Mouse (Mus musculus): ENCODE data around the gene Zfp553. TPM values are rescaled to one million over a fixed set of nuclear protein-coding genes. Genes with fewer than 3 reads are reported as not detected.

The Zfp553 gene
- polyA plus RNA-seq, 1 experiment = 8.9 TPM

GRCm38 (mm10) chr7:127194011-127194632, 38.7 kb upstream of the Zfp553 start:
- 87% methylated on average over 17 of the region's 17 CpGs for WGBS
- no peak for DNase-seq
- no peak overlapping the region for H3K4me3 ChIP-seq (replicated peaks; ENCODE audit: extremely low read depth, low read depth, low read length)
- H3K4me1 ChIP-seq (ENCODE audit: control insufficient read depth, insufficient read depth, low read length) = peaks cover 9% of the 10 kb centered on the region
- TF ChIP-seq CTCF (IDR thresholded peaks at IDR 0.05; ENCODE audit: insufficient read depth, low read length) (no peak), POLR2A (IDR thresholded peaks at IDR 0.05; ENCODE audit: borderline replicate concordance, extremely low read depth, low read depth, low read length) (no peak)

GRCm38 (mm10) chr7:127194633-127195029, 38.2 kb upstream of the Zfp553 start:
- H3K4me3 ChIP-seq (replicated peaks; ENCODE audit: extremely low read depth, low read depth, low read length) = no peak overlapping the region
- no peak for DNase-seq

GRCm38 (mm10) chr7:127195544-127196295, 37.1 kb upstream of the Zfp553 start, which contains the start of gene Cd2bp2:
Gene Cd2bp2 (minus strand): TSS chr7:127196050.
- under 1% methylated on average over 51 of the region's 51 CpGs for WGBS
- Histone ChIP-seq H3K4me1 (ENCODE audit: control insufficient read depth, insufficient read depth, low read length) (peaks cover 9% of the 10 kb centered on the region), H3K4me3 (replicated peaks; ENCODE audit: extremely low read depth, low read depth, low read length) (peak within 1 kb of the TSS; percentile 82)
- DNase-seq = peak; percentile 92
- TF ChIP-seq CTCF (IDR thresholded peaks at IDR 0.05; ENCODE audit: insufficient read depth, low read length) = no peak
- peak; percentile 52; the same call in 1 of the 2 replicates for TF ChIP-seq POLR2A (IDR thresholded peaks at IDR 0.05; ENCODE audit: borderline replicate concordance, extremely low read depth, low read depth, low read length)

More at GRCm38 (mm10) chr7:127194633-127195029, 38.2 kb upstream of the Zfp553 start:
- TF ChIP-seq CTCF (IDR thresholded peaks at IDR 0.05; ENCODE audit: insufficient read depth, low read length) (no peak), POLR2A (IDR thresholded peaks at IDR 0.05; ENCODE audit: borderline replicate concordance, extremely low read depth, low read depth, low read length) (no peak)
- peaks cover 9% of the 10 kb centered on the region for H3K4me1 ChIP-seq (ENCODE audit: control insufficient read depth, insufficient read depth, low read length)
- 42% methylated on average over 7 of the region's 7 CpGs for WGBS

GRCm38 (mm10) chr7:127196484-127196883, 36.4 kb upstream of the Zfp553 start:
- DNase-seq = no peak
- TF ChIP-seq CTCF (IDR thresholded peaks at IDR 0.05; ENCODE audit: insufficient read depth, low read length) = no peak
- no peak for TF ChIP-seq POLR2A (IDR thresholded peaks at IDR 0.05; ENCODE audit: borderline replicate concordance, extremely low read depth, low read depth, low read length)
- H3K4me3 ChIP-seq (replicated peaks; ENCODE audit: extremely low read depth, low read depth, low read length) = no peak overlapping the region
- H3K4me1 ChIP-seq (ENCODE audit: control insufficient read depth, insufficient read depth, low read length) = peaks cover 9% of the 10 kb centered on the region
- 49% methylated on average over 11 of the region's 11 CpGs for WGBS

GRCm38 (mm10) chr7:127206606-127207005, 26.3 kb upstream of the Zfp553 start:
- whole genome bisulfite sequencing = 37% methylated on average over 2 of the region's 2 CpGs
- Histone ChIP-seq H3K4me1 (ENCODE audit: control insufficient read depth, insufficient read depth, low read length) (peaks cover 4% of the 10 kb centered on the region), H3K4me3 (replicated peaks; ENCODE audit: extremely low read depth, low read depth, low read length) (peak overlapping the region; percentile 83)
- TF ChIP-seq CTCF (IDR thresholded peaks at IDR 0.05; ENCODE audit: insufficient read depth, low read length) = no peak
- no peak for TF ChIP-seq POLR2A (IDR thresholded peaks at IDR 0.05; ENCODE audit: borderline replicate concordance, extremely low read depth, low read depth, low read length)
- DNase-seq = no peak

- DNase-seq = no peak
- TF ChIP-seq POLR2A (IDR thresholded peaks at IDR 0.05; ENCODE audit: borderline replicate concordance, extremely low read depth, low read depth, low read length) (no peak), CTCF (IDR thresholded peaks at IDR 0.05; ENCODE audit: insufficient read depth, low read length) (no peak)
Measured at GRCm38 (mm10) chr7:127207374-127208294, 25.2 kb upstream of the Zfp553 start.

GRCm38 (mm10) chr7:127208295-127208552, 24.6 kb upstream of the Zfp553 start, which contains the start of gene Tbc1d10b:
Gene Tbc1d10b (minus strand): TSS chr7:127208468.
- under 1% methylated on average over 28 of the region's 44 CpGs for WGBS
- peak within 1 kb of the TSS; percentile 83 for H3K4me3 ChIP-seq (replicated peaks; ENCODE audit: extremely low read depth, low read depth, low read length)
- TF ChIP-seq POLR2A (IDR thresholded peaks at IDR 0.05; ENCODE audit: borderline replicate concordance, extremely low read depth, low read depth, low read length) (no peak), CTCF (IDR thresholded peaks at IDR 0.05; ENCODE audit: insufficient read depth, low read length) (no peak)
- H3K4me1 ChIP-seq (ENCODE audit: control insufficient read depth, insufficient read depth, low read length) = peaks cover 4% of the 10 kb centered on the region
- no peak for DNase-seq

More at GRCm38 (mm10) chr7:127207374-127208294, 25.2 kb upstream of the Zfp553 start:
- Histone ChIP-seq H3K4me3 (replicated peaks; ENCODE audit: extremely low read depth, low read depth, low read length) (peak overlapping the region; percentile 83), H3K4me1 (ENCODE audit: control insufficient read depth, insufficient read depth, low read length) (peaks cover 4% of the 10 kb centered on the region)
- under 1% methylated on average over 53 of the region's 53 CpGs for WGBS

- DNase-seq = peak; percentile 85
- H3K4me3 ChIP-seq (replicated peaks; ENCODE audit: extremely low read depth, low read depth, low read length) = peak within 1 kb of the TSS; percentile 83
- peaks cover 4% of the 10 kb centered on the region for H3K4me1 ChIP-seq (ENCODE audit: control insufficient read depth, insufficient read depth, low read length)
- WGBS = under 1% methylated on average over 44 of the region's 44 CpGs
- peak; percentile 88; the same call in 1 of the 2 replicates for TF ChIP-seq POLR2A (IDR thresholded peaks at IDR 0.05; ENCODE audit: borderline replicate concordance, extremely low read depth, low read depth, low read length)
- TF ChIP-seq CTCF (IDR thresholded peaks at IDR 0.05; ENCODE audit: insufficient read depth, low read length) = peak; percentile 64
Measured at GRCm38 (mm10) chr7:127208553-127209438, 24.1 kb upstream of the Zfp553 start, which contains the start of gene Mylpf. Gene Mylpf (plus strand): TSS chr7:127208890.

Data from lung, adult 2 months (tissue).